Mouse (Mus musculus): ENCODE measurements around the gene Atm. TPM values are rescaled to one million over a fixed set of nuclear protein-coding genes. Genes with fewer than 3 reads are reported as not detected.
A peak's percentile ranks its signal among the peaks of the same experiment; 100 is the strongest.

Atm gene
- total and polyA plus RNA-seq, 3 experiments: 19.0 to 33.6 (median 22.8) TPM

- dilution Hi-C loops (cut with MboI; ENCODE audit: extremely low pct_ligation_motif_present, extremely low pct_unique_long_range_greater_than_20kb, low sequenced_read_pairs): no loop called here
- H3K36me3 ChIP-seq (replicated peaks in 1 of 2; ENCODE audit: control insufficient read depth in 1 of 2, insufficient read depth in 1 of 2, low read length in 1 of 2): peaks cover 38 to 80% of the 10 kb centered on the region in 2 experiments
- H3K9ac ChIP-seq (ENCODE audit: insufficient read depth, low read depth): no peak overlapping the region
- no peak overlapping the region for H3K4me2 ChIP-seq (ENCODE audit: insufficient read depth, low read depth, poor library complexity, severe bottlenecking)
- H3K79me2 ChIP-seq (replicated peaks; ENCODE audit: control insufficient read depth, extremely low read depth, insufficient read depth, poor library complexity, severe bottlenecking): no peaks in the 10 kb centered on the region; the same call in 1 of the 2 replicates
- H3K4me3 ChIP-seq (replicated peaks in 1 of 3; ENCODE audit: low read depth in 2 of 3, low read length in 2 of 3, poor library complexity in 1 of 3): no peak overlapping the region
- no peak overlapping the region for H3K27ac ChIP-seq (ENCODE audit: insufficient read depth, low read depth)
- H3K27me3 ChIP-seq (replicated peaks): no peaks in the 10 kb centered on the region
- no peaks in the 10 kb centered on the region for H3K9me3 ChIP-seq (replicated peaks; ENCODE audit: low read length)
- TF ChIP-seq UBTF (IDR thresholded peaks at IDR 0.05; ENCODE audit: low read depth, low read length): no peak
- TF ChIP-seq NELFE (IDR thresholded peaks at IDR 0.05; ENCODE audit: low read depth, low read length): no peak
- TF ChIP-seq ZMIZ1 (IDR thresholded peaks at IDR 0.05; ENCODE audit: low read depth, low read length): no peak
- no peak for TF ChIP-seq MAX (IDR thresholded peaks at IDR 0.05; ENCODE audit: low read length)
- no peak for DNase-seq (ENCODE audit: extremely low read depth)
- peaks cover 0 to 3% of the 10 kb centered on the region in 2 experiments; a peak in 1 of 4 replicates for H3K4me1 ChIP-seq (ENCODE audit: control insufficient read depth in 1 of 2, insufficient read depth in 2 of 2)
- in situ Hi-C loops (cut with MboI; ENCODE audit: low pct_ligation_motif_present, low pct_unique_long_range_greater_than_20kb, low sequenced_read_pairs): no loop called here
Observed at GRCm38 (mm10) chr9:53570662-53571061, 34.1 kb upstream of the Atm start.

- H3K4me2 ChIP-seq (ENCODE audit: insufficient read depth, low read depth, poor library complexity, severe bottlenecking): peak overlapping the region; percentile 86; the same call in 1 of the 2 replicates
- H3K4me1 ChIP-seq (ENCODE audit: control insufficient read depth in 1 of 2, insufficient read depth in 2 of 2): peaks cover 0 to 27% of the 10 kb centered on the region in 2 experiments; a peak in 3 of 4 replicates
- peak overlapping the region; percentile 62 to 87 (median 80) for H3K4me3 ChIP-seq (replicated peaks in 1 of 3; ENCODE audit: low read depth in 2 of 3, low read length in 2 of 3, poor library complexity in 1 of 3)
- H3K27ac ChIP-seq (ENCODE audit: insufficient read depth, low read depth): peak overlapping the region; percentile 67; the same call in 1 of the 2 replicates
- DNase-seq (ENCODE audit: extremely low read depth): peak; percentile 34
- H3K9me3 ChIP-seq (replicated peaks; ENCODE audit: low read length): no peaks in the 10 kb centered on the region
- dilution Hi-C loops (cut with MboI; ENCODE audit: extremely low pct_ligation_motif_present, extremely low pct_unique_long_range_greater_than_20kb, low sequenced_read_pairs): no loop called here
- peaks cover 2 to 19% of the 10 kb centered on the region in 2 experiments for H3K36me3 ChIP-seq (replicated peaks in 1 of 2; ENCODE audit: control insufficient read depth in 1 of 2, insufficient read depth in 1 of 2, low read length in 1 of 2)
- no peaks in the 10 kb centered on the region for H3K27me3 ChIP-seq (replicated peaks)
- in situ Hi-C loops (cut with MboI; ENCODE audit: low pct_ligation_motif_present, low pct_unique_long_range_greater_than_20kb, low sequenced_read_pairs): no loop called here
- peak overlapping the region; percentile 86 for H3K9ac ChIP-seq (ENCODE audit: insufficient read depth, low read depth)
- H3K79me2 ChIP-seq (replicated peaks; ENCODE audit: control insufficient read depth, extremely low read depth, insufficient read depth, poor library complexity, severe bottlenecking): peaks cover 62% of the 10 kb centered on the region
- TF ChIP-seq NELFE (IDR thresholded peaks at IDR 0.05; ENCODE audit: low read depth, low read length) (no peak), MAZ (IDR thresholded peaks at IDR 0.05; ENCODE audit: low read depth, low read length) (0 out of 2 replicates have a peak, but pooled peaks have one; percentile 29), MAFK (IDR thresholded peaks at IDR 0.05; ENCODE audit: insufficient replicate concordance, low read length) (no peak), UBTF (IDR thresholded peaks at IDR 0.05; ENCODE audit: low read depth, low read length) (0 out of 2 replicates have a peak, but pooled peaks have one; percentile 19), PAX5 (IDR thresholded peaks at IDR 0.05; ENCODE audit: low read length) (no peak)
Observed at GRCm38 (mm10) chr9:53537336-53537965, 911 bp upstream of the Atm start.

DNA sequence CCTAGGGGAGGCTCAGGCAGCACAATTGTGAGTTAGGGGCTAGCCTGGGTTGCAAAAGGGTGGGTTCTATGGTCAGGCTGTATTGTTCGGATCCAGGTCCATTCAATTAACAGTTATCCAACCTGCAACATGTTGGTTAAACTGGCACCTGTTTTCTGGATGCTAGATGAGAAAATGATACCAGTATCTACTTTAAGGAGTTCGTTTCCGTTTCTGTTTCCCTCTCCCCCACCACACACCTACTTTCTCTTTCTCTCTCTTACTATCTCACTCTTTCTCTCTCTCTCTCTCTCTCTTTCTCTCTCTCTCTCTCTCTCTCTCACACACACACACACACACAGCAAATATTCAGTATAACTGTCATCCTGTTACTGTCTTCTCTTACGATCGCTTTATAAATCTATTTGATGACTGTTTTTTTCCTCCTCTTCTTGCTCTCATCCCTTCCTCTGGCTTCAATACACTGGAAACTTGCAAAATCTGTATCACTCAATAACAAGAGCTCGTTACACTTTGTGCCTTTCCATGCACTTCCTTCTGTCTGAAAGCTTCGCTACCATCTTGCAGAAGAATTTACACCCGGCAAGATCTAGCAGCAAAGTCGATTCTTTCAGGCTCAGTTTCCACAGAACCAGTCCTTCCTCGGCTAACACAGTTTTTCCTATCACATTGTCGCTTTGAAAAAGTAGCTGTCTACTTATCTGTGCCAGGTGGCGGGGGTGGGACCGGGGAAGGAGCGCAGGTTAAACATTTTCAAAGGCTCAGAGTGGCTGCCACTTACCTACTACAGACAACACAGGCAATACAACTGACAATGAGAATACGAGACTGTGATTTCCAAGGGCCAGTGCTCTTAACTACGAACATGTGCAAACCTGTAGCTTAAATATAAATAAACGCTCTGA, 872 bp downstream of the Atm start:
- TF ChIP-seq RCOR1 (conservative IDR thresholded peaks at IDR 0.05; ENCODE audit: low read depth, low read length) (no peak), JUND (conservative IDR thresholded peaks at IDR 0.05; ENCODE audit: low read depth, low read length) (no peak), TCF12 (IDR thresholded peaks at IDR 0.05; ENCODE audit: low read depth, low read length) (no peak), BHLHE40 (IDR thresholded peaks at IDR 0.05; ENCODE audit: low read depth, low read length) (no peak), CHD2 (IDR thresholded peaks at IDR 0.05; ENCODE audit: low read length) (no peak), ZC3H11A (IDR thresholded peaks at IDR 0.05; ENCODE audit: low read depth, low read length) (no peak), E2F4 (IDR thresholded peaks at IDR 0.05; ENCODE audit: insufficient replicate concordance, low read depth, low read length) (no peak), SMC3 (IDR thresholded peaks at IDR 0.05; ENCODE audit: low read depth, low read length) (no peak), NELFE (IDR thresholded peaks at IDR 0.05; ENCODE audit: low read depth, low read length) (no peak), ELF1 (IDR thresholded peaks at IDR 0.05; ENCODE audit: low read depth, low read length) (no peak), MAFK (IDR thresholded peaks at IDR 0.05; ENCODE audit: insufficient replicate concordance, low read length) (no peak), ZMIZ1 (IDR thresholded peaks at IDR 0.05; ENCODE audit: low read depth, low read length) (no peak), NRF1 (IDR thresholded peaks at IDR 0.05; ENCODE audit: low read depth, low read length) (no peak), HCFC1 (IDR thresholded peaks at IDR 0.05; ENCODE audit: low read depth, low read length) (no peak)
- H3K4me2 ChIP-seq (ENCODE audit: insufficient read depth, low read depth, poor library complexity, severe bottlenecking): peak overlapping the region; percentile 76
- H3K4me1 ChIP-seq (ENCODE audit: control insufficient read depth in 1 of 2, insufficient read depth in 2 of 2): peaks cover 0 to 27% of the 10 kb centered on the region in 2 experiments; a peak in 3 of 4 replicates
- in situ Hi-C loops (cut with MboI; ENCODE audit: low pct_ligation_motif_present, low pct_unique_long_range_greater_than_20kb, low sequenced_read_pairs) (no loop called here), dilution Hi-C loops (cut with MboI; ENCODE audit: extremely low pct_ligation_motif_present, extremely low pct_unique_long_range_greater_than_20kb, low sequenced_read_pairs) (no loop called here)
- peak overlapping the region; percentile 72 to 87 (median 81) for H3K4me3 ChIP-seq (replicated peaks in 1 of 3; ENCODE audit: low read depth in 2 of 3, low read length in 2 of 3, poor library complexity in 1 of 3)
- H3K27me3 ChIP-seq (replicated peaks): no peaks in the 10 kb centered on the region
- H3K9me3 ChIP-seq (replicated peaks; ENCODE audit: low read length): no peaks in the 10 kb centered on the region
- peak overlapping the region; percentile 20; the same call in 1 of the 2 replicates for H3K27ac ChIP-seq (ENCODE audit: insufficient read depth, low read depth)
- peaks cover 10 to 29% of the 10 kb centered on the region in 2 experiments for H3K36me3 ChIP-seq (replicated peaks in 1 of 2; ENCODE audit: control insufficient read depth in 1 of 2, insufficient read depth in 1 of 2, low read length in 1 of 2)
- peak overlapping the region; percentile 75 for H3K9ac ChIP-seq (ENCODE audit: insufficient read depth, low read depth)
- DNase-seq (ENCODE audit: extremely low read depth): peak; percentile 31
- peaks cover 51% of the 10 kb centered on the region for H3K79me2 ChIP-seq (replicated peaks; ENCODE audit: control insufficient read depth, extremely low read depth, insufficient read depth, poor library complexity, severe bottlenecking)

All from CH12.LX (cell line).